Mouse (Mus musculus) frontal cortex, adult 2 months (tissue): ENCODE measurements around the gene Cela3b. TPM values are rescaled to one million over a fixed set of nuclear protein-coding genes. Genes with fewer than 3 reads are reported as not detected.

Experiments
- DNase-seq, 2 experiments: peaks; one replicate each; pipeline ENCODE4 v3.0.0; 2022; ENCODE audit warnings: low spot score in 1 of 2; ENCODE audit errors: extremely low spot score in 1 of 2
- polyA plus RNA-seq: library from polyadenylated mRNA; depleted of rRNA; stranded (reverse); fragments of >200 nt; gene quantifications from 2 replicates; pipeline ENCODE4 v1.2.3, GENCODE M21; 2012; rRNA removed

Cela3b gene
- polyA plus RNA-seq, 1 experiment: not detected

DNA sequence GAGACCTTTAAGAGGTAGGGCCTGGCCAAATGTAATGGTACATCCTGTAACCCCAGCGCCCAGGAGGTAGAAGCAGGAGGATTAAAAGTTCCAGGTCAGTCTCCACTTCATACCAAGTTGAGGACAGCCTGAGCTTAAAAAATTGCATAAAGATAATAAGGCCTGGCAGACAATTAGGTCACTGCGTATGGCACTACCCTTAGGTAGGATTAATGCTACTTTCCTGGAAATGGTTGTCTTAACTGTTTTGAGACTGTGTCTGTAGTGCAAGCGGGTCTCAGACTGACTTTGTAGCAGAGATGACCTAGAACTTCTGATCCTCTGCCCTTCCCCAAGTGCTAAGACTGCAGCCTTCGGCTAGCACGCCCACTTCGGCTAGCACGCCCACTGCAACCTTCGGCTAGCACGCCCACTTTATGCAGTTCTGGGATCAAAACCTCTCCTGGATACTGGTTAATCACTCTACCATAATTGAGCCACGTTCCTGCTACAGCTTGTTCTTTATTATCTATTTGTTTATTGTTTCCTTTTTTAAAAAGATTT, 50.6 kb downstream of the Cela3b start:
- no peak for DNase-seq

GRCm38 (mm10) chr4:137379085-137379484, 51.3 kb downstream of the Cela3b start:
- no peak for DNase-seq

DNA sequence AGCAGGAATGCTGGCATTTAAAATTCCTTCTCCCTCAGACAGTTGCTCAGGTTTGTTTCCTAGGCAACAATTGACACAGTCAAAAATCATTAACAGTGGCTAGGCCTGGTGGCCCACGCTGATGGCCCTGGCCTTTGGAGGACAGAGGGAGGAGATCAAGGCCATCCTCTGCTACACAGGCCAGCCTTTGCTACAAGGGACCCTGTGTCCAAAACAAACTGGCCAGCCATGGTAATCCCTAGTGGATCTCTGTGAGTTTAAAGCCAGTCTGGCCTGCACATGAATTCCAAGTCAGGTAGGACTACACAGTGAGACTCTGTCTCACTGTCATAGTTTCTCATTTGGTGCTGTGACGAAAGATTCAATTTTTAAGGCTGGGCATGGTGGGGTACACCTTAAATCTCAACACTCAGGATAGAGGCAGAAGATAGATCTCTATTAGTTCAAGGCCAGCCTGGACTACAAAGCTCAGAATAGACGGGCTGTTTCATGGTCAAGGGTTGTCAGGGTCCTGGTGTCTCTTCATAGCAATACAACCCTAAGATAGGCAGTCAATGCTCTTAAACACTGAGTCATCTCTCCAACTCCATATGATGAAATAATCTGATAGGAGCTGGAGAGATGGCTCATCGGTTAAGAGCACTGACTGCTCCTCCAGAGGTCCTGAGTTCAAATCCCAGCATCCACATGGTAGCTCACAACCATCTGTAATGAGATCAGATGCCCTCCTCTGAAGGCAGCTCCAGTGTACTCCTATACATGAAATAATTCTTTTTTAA, 52.6 kb downstream of the Cela3b start:
- no peak for DNase-seq

GRCm38 (mm10) chr4:137376778-137377177, 53.6 kb downstream of the Cela3b start:
- DNase-seq: no peak

DNA sequence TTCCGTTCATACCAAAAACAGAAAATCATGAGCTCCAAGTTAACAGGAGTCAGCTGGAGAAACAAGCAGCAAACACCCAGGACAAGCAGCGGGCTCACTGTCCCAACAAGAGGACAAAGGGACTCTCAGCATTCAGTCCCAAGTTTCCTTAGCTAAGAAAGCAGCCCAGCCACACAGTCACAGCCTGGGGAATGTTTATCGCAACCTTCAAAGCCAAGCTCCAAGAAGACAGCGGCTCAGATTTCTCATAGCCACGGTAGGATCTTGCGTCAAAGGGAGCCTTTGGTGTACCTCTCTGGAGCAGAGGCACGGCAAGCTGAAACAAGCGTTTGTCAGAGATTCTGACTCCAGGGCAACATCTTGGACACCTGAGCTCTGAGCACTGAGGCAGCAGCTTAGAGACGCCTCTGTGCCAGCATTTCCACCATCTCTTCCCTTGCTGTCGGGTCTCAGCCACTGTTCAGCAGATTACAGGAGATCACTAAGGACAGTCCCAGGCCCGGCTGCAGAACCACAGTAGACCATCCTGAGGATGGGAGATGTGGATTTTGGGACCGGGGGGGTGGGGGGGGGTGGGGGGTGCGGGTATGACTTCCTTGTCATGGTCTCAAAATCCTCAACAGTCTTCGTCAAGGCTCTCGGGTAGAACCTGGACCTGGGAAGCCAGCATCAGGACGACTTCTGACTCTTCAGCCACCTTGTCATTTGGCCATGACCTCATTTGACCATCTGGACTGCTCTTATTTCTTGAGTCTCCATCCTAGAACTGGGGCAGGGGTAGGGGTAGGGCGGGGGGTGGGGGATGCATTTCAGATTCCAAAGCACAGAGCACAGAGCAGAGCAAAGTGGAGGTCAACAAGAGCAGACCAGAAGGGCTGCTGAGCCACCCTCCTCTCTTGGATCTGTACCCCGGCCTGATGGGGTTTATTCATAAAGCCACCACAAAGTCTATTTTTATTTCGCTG, 54.7 kb downstream of the Cela3b start:
- DNase-seq: no peak

DNA sequence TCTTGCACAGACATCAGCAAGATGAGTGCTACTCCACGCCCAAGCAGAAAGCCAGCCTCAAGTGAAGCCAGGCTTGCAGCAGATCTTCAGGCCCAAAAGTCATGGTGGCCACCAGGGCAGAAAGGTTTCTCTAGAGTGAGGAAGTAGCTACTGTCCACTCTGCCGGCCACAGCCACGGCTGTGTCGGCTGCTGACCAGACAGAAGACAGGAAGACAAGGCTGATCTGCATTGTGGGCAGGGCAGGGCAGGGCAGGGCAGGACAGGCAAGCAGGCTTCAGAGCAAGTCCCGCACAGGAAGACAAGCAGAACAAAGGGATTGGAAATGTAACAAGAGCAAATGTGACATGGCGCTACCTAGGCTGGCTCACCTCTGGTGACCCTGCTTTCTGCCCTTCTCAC, 56.6 kb downstream of the Cela3b start:
- DNase-seq: no peak

DNA sequence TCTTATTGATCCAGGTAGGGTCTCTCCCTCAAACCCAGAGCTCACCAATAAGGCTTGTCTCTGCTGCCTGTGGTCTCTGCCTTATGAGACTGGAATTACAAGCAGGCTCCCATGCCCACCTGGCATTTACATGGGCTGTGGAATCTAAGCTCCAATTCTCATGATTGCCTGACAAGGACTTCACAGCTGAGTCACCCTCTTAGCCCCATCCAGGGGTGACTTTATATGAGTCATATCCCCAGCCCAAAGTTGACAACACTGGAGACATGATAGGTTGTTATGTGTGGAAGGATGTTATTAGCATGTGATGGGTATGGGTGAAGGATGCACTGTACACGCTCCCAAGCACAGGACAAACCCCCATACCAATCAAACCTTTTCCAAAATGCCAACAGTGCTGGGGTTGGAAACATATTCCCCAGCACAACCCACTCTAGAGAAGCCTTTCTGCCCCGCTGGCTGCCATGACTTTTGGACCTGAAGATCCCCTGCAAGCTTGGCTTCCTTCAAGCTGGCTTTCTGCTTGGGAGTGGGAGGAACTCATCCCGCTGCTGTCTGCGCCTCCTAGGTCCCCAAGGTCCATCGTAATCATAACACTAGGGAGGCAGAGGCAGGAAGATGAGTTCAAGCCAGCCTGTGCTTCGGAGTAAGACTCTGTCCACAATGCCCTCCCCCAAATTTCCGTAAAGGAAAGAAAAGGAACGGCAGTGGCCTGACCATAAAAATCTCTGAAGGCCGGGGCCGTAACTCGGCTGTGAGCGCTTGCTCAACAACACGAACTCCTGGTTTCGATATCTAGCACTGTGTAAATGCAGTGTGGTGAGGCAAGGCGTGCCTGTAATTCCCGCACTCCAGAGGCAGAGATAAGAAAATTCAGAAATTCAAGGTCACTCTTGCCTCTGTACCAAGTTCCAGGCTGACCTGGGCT, 58.5 kb downstream of the Cela3b start:
- no peak for DNase-seq

Other genes with a start within 250 kb of the Cela3b start
- gene Wnt4, start 153.1 kb downstream of the Cela3b start, polyA plus RNA-seq: 8.7 and 9.6 TPM in 2 replicates
- 419 and 422 TPM in 2 replicates for gene Cdc42, start 72.8 kb downstream of the Cela3b start, polyA plus RNA-seq
- gene Cela3a, start 20.7 kb downstream of the Cela3b start, polyA plus RNA-seq: not detected in 2 replicates
- not detected in 2 replicates for gene 1700013G24Rik, start 22.7 kb upstream of the Cela3b start, polyA plus RNA-seq
- gene Hspg2, start 38.2 kb upstream of the Cela3b start, polyA plus RNA-seq: 3.5 and 4.0 TPM in 2 replicates
- not detected in 2 replicates for gene Ldlrad2, start 144.0 kb upstream of the Cela3b start, polyA plus RNA-seq
- gene Usp48, start 163.2 kb upstream of the Cela3b start, polyA plus RNA-seq: 171 and 180 TPM in 2 replicates
- 265 and 280 TPM in 2 replicates for gene Rap1gap, start 234.2 kb upstream of the Cela3b start, polyA plus RNA-seq